Mouse (Mus musculus) forebrain, embryonic 15.5 days (tissue): Measurements from ENCODE around the gene Crebrf. TPM values are rescaled to one million over a fixed set of nuclear protein-coding genes. Genes with fewer than 3 reads are reported as not detected.

Source experiments
- ATAC-seq: fragments of 200-750 bp; cut with Nextera tagmentation; replicated peaks from 2 replicates; pipeline ENCODE4 v1.8.0; 2017; ENCODE audit warnings: mild to moderate bottlenecking, moderate TSS enrichment, moderate library complexity
- H3K27ac ChIP-seq: fragments of 300-500 bp; sonication (generic); replicated peaks from 2 replicates; pipeline ENCODE4 v1.5.1; 2015; ENCODE audit warnings: mild to moderate bottlenecking, inconsistent platforms
- H3K27me3 ChIP-seq: fragments of 300-500 bp; sonication (generic); 2 replicates; pipeline ENCODE4 v1.6.1; 2015; ENCODE audit warnings: inconsistent platforms
- H3K36me3 ChIP-seq: fragments of 300-500 bp; sonication (generic); 2 replicates; pipeline ENCODE4 v1.6.1; 2015; ENCODE audit warnings: mild to moderate bottlenecking, inconsistent platforms
- H3K4me1 ChIP-seq: fragments of 300-500 bp; sonication (generic); 2 replicates; pipeline ENCODE4 v1.6.1; 2015; ENCODE audit warnings: inconsistent platforms
- H3K4me2 ChIP-seq: fragments of 300-500 bp; sonication (generic); replicated peaks from 2 replicates; pipeline ENCODE4 v1.6.1; 2015; ENCODE audit warnings: mild to moderate bottlenecking, inconsistent platforms
- H3K4me3 ChIP-seq: fragments of 300-500 bp; sonication (generic); 2 replicates; pipeline ENCODE4 v1.5.1; 2015; ENCODE audit warnings: mild to moderate bottlenecking, inconsistent platforms
- H3K9ac ChIP-seq: fragments of 300-500 bp; sonication (generic); replicated peaks from 2 replicates; pipeline ENCODE4 v1.6.1; 2015; ENCODE audit warnings: mild to moderate bottlenecking, inconsistent platforms
- H3K9me3 ChIP-seq: fragments of 300-500 bp; sonication (generic); 2 replicates; pipeline ENCODE4 v1.6.1; 2016; ENCODE audit warnings: inconsistent platforms
- WGBS: fragments of 180-500 bp; shearing (Covaris S2); methylation state at CpG from one replicate; pipeline ENCODE4 v1.1.7; 2015; ENCODE audit warnings: mixed read lengths; 5-methylcytosine and 5-hydroxymethylcytosine counted together
- polyA plus RNA-seq: library from polyadenylated mRNA; unstranded; fragments of >200 nt; fragmentation: Nextera tagmentation; extraction: Ambion mirVana; gene quantifications from 2 replicates; pipeline ENCODE4 v1.2.1, GENCODE M21; 2015

The Crebrf gene
- polyA plus RNA-seq, 1 experiment from 2014 or later = 16.8 TPM

DNA sequence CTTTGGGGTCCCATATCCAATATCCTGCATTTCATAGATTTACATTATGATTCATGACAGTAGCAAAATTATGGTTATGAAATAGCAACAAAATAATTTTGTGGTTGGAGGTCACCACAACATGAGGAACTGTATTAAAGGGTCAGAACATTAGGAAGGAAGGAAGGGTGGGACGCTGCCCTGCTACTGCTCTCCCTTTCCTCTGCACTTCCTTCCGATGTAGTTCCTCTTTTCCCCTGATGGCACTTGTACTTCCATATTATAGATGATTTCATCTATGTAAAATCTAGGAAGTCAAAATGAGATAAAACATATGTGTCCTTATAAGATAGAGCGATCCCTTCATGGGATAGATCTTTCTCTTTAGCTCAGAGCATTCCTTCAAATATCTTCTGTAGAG, 34.5 kb downstream of the Crebrf start:
- Histone ChIP-seq H3K4me3 (no peak overlapping the region), H3K4me2 (no peak overlapping the region), H3K4me1 (no peaks in the 10 kb centered on the region), H3K27me3 (no peaks in the 10 kb centered on the region), H3K36me3 (no peaks in the 10 kb centered on the region; the same call in 1 of the 2 replicates), H3K9me3 (no peaks in the 10 kb centered on the region), H3K9ac (no peak overlapping the region), H3K27ac (no peak overlapping the region)
- WGBS = 90% methylated on average over 3 of the region's 3 CpGs
- ATAC-seq = no peak

DNA sequence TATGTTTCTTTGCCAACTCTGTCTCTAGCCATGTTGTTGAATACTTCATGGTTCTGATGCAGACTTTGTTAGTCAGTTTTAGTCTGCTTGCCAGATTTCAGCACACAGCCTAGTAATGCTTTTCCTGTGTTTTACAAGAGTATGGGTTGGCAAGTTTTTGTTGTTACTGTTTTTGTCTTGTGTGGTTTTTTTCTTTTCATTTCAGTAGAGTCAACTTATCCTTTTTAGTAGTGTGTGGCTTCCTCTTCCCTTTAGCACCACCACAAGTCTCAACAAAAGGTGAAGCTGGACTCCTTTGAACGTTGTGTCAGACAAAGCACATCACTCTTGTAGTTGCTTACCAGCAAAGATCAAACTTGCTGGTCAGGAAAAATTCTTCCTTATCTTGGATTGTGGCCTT, 36.8 kb downstream of the Crebrf start:
- H3K27ac ChIP-seq = no peak overlapping the region
- no peaks in the 10 kb centered on the region for H3K27me3 ChIP-seq
- H3K9me3 ChIP-seq = no peaks in the 10 kb centered on the region
- H3K36me3 ChIP-seq = no peaks in the 10 kb centered on the region
- H3K4me3 ChIP-seq = no peak overlapping the region
- 77% methylated on average over 1 of the region's 1 CpGs for WGBS
- H3K4me2 ChIP-seq = no peak overlapping the region
- ATAC-seq = no peak
- no peaks in the 10 kb centered on the region for H3K4me1 ChIP-seq
- H3K9ac ChIP-seq = no peak overlapping the region

DNA sequence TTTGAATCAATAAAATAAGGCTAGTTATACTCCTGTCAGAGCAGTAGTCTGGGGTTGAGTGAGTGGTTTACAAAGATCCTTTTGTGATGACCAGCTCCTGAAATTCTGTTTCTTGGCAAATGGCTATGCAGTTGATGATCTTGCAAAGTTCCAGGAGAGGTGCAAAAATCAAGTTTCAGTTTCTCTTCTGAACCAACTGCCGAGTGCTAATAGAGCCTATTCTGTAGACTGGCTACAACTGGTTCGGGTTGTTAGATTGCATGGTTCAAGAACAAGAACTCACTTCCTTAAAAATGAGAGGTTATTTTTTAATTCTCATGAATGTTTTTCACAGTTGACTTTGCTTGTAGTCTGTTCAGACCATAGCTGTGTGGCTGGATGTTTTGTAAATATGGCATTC, 38.0 kb downstream of the Crebrf start:
- Histone ChIP-seq H3K9me3 (no peaks in the 10 kb centered on the region), H3K9ac (no peak overlapping the region), H3K4me2 (no peak overlapping the region), H3K4me1 (no peaks in the 10 kb centered on the region), H3K27ac (no peak overlapping the region), H3K4me3 (no peak overlapping the region), H3K36me3 (peaks cover 8% of the 10 kb centered on the region; the same call in 1 of the 2 replicates), H3K27me3 (no peaks in the 10 kb centered on the region)
- no peak for ATAC-seq
- WGBS = 89% methylated on average over 2 of the region's 2 CpGs

DNA sequence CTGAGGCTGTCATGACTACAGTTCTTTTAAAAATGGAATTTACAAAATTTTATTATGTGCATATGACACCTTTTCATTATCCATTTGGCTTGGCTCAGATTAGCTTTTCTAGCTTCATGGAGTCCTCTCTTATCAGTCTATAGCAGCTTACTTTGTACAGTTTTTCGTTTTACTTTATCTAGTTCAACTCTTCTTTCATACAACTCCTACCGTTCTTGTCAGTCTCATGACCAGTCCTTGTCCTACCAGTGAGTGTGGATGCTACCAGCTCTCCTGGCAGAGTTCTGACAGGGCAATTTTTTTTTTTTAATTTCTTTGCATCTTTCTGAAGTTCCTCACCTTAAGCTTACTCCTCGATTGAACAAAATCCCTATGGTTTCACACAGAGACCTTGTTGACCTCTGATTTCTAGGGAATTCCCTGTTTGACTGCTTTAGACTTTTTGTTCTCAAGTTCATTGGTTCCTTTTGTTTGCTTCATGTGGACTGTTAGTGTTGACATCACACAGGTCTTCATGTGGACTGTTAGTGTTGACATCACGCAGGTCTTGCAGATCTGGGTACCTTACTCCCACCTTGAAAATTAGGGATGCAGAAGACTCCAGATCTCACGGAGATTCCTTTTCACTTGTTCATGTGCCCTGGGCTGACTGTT, 51.8 kb downstream of the Crebrf start:
- Histone ChIP-seq H3K36me3 (peaks cover 23% of the 10 kb centered on the region), H3K4me3 (no peak overlapping the region), H3K27me3 (no peaks in the 10 kb centered on the region), H3K9me3 (no peaks in the 10 kb centered on the region), H3K27ac (no peak overlapping the region), H3K4me1 (no peaks in the 10 kb centered on the region), H3K9ac (no peak overlapping the region), H3K4me2 (no peak overlapping the region)
- WGBS = 91% methylated on average over 5 of the region's 5 CpGs
- ATAC-seq = no peak

DNA sequence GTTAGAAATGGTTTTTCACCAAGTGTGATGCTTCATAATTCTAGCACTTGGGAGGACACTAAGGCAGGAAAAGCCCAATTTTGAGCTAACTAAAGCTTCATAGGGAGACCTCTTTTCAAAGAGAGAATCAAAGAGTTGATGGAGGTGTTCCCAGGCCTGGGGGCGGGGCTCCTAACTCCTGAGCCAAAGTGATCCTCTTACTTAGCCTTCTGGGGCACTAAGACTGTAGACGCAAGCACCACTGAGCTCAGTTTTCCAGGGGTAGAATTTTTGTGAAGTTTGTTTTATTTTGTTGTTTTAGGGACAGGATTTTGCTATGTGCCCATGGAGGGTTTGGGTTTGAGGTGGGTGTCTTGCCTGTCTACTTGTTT, 52.3 kb downstream of the Crebrf start:
- H3K9ac ChIP-seq = no peak overlapping the region
- H3K4me1 ChIP-seq = no peaks in the 10 kb centered on the region
- no peak for ATAC-seq
- H3K9me3 ChIP-seq = no peaks in the 10 kb centered on the region
- H3K36me3 ChIP-seq = peaks cover 20% of the 10 kb centered on the region
- H3K27me3 ChIP-seq = no peaks in the 10 kb centered on the region
- H3K27ac ChIP-seq = no peak overlapping the region
- H3K4me2 ChIP-seq = no peak overlapping the region
- no peak overlapping the region for H3K4me3 ChIP-seq
- WGBS = 64% methylated on average over 2 of the region's 2 CpGs

DNA sequence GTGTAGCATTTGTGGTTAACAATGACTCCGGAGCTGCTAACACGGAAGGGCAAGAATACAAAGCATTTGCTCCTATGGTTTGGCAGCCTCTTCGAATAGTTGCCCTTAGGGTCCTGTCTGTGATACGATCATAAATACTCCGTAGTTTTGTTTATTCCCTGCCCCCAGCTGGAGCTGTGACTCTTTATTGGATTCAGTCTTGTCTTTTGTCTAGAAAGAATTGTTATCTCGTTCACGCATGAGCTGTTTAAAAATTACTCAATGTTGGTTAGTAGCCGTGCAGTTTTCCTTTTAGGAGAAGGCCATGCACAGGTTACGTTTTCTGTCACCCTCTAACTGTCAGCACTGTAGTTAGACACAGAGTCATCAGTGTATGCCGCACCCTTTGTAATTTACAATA, 60.8 kb downstream of the Crebrf start:
- Histone ChIP-seq H3K4me1 (0 out of 2 replicates have a peak, but pooled peaks cover 3% of the 10 kb centered on the region), H3K9me3 (no peaks in the 10 kb centered on the region), H3K27me3 (no peaks in the 10 kb centered on the region), H3K27ac (no peak overlapping the region), H3K9ac (no peak overlapping the region), H3K4me2 (no peak overlapping the region), H3K4me3 (no peak overlapping the region), H3K36me3 (no peaks in the 10 kb centered on the region; the same call in 1 of the 2 replicates)
- 46% methylated on average over 10 of the region's 10 CpGs for WGBS
- ATAC-seq = no peak

DNA sequence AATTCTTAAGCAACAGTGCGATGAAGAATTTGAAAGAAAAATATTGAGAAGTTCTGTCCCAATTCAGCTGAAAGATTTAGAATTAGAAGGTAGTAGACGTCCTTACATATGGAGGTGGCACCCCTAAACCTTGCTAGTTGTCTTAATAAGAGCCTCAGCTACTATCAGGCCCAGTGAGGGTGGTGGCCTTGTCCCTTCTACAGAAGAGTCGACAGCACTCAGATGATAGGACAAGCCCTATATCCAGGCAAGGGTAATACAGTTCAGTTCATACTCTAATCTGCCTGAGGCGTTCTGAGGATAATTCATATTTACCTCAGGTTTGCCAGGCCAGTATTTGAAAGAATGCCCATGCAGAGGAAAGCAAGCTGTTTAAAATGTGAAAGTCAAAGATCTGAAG, 62.6 kb downstream of the Crebrf start:
- WGBS = 92% methylated on average over 4 of the region's 4 CpGs
- no peak for ATAC-seq
- no peak overlapping the region for H3K4me2 ChIP-seq

DNA sequence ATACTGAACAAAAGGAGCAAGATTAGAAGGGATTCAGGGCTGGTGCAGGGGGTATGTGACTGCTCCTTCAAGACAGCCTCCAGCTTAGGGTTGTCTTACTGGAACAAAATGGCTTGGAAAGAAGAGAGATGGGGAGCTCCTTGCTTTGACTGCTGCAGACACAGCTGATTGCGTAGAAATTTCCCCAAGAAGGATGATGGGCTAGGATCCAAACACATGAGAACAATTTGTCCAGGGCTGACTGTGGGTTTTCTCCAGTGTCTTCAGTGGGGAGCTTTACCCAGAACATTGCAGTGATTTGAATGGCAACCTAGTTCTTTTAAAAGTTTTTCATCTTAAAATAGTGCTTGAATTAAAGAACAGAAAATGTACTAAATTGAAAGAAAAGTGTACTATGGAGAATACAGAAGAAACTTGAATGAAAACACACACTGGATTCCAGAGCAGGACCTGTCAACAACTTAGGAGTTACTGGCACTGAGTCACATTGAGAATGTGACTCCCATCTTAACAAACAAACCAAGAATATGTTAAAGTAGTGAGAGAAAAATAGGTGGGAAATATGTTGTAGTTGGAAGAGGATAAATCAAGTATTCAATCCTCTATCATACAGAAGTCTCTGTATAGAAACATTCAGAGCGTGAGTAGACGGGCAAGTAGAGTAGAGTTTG, 63.1 kb downstream of the Crebrf start:
- WGBS = 95% methylated on average over 3 of the region's 3 CpGs
- H3K36me3 ChIP-seq = peaks cover 4% of the 10 kb centered on the region; the same call in 1 of the 2 replicates
- ATAC-seq = no peak
- no peak overlapping the region for H3K27ac ChIP-seq
- H3K9ac ChIP-seq = no peak overlapping the region
- peaks cover 12% of the 10 kb centered on the region for H3K4me1 ChIP-seq
- H3K4me2 ChIP-seq = no peak overlapping the region
- no peaks in the 10 kb centered on the region for H3K27me3 ChIP-seq
- no peak overlapping the region for H3K4me3 ChIP-seq
- no peaks in the 10 kb centered on the region for H3K9me3 ChIP-seq

More for the DNA sequence above, 62.6 kb downstream of the Crebrf start:
- Histone ChIP-seq H3K9me3 (no peaks in the 10 kb centered on the region), H3K36me3 (no peaks in the 10 kb centered on the region; the same call in 1 of the 2 replicates), H3K9ac (no peak overlapping the region), H3K4me1 (peaks cover 12% of the 10 kb centered on the region), H3K4me3 (no peak overlapping the region), H3K27me3 (no peaks in the 10 kb centered on the region), H3K27ac (no peak overlapping the region)

GRCm38 (mm10) chr17:26779471-26779870, 64.0 kb downstream of the Crebrf start:
- Histone ChIP-seq H3K4me3 (no peak overlapping the region), H3K36me3 (peaks cover 13% of the 10 kb centered on the region), H3K4me1 (peaks cover 12% of the 10 kb centered on the region), H3K9ac (no peak overlapping the region), H3K27me3 (no peaks in the 10 kb centered on the region), H3K4me2 (no peak overlapping the region), H3K27ac (no peak overlapping the region), H3K9me3 (no peaks in the 10 kb centered on the region)
- ATAC-seq = no peak
- WGBS = 90% methylated on average over 2 of the region's 2 CpGs

DNA sequence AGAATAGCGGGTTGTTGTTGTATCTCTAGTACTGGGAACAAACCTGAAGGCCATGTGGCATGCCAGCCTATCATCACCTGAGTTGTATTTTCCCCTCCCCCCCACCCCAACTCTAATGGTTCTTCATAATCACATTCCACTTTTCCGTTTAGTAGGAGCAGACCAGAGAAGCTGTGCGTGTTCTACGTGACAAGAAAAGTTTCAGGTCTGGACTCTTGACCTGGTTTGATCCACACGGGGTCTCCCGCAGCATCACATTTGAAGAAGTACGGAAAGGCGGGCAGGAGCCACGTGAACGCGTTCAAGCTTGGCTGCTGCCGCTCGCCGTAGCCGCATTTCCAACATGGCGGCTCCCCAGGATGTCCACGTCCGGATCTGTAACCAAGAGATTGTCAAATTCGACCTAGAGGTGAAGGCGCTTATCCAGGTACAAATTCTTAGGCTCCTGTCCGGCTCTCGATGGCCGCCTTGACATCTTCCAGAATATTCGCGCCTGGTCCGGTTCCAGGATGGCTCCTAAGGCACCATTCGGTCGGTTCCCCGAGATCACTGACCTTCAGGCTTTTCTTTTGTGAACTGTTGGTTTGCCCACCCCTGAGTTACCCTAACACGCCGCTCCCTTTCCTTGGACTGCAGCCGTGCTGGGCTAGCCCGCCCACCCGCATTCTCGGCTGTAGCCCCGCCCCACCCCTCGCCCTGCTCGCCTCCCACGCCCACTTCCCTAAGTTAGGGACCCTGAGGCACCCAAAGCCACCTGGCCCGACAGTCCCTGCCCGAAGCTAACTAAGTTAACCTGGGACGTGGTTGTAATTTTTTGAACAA, 65.5 kb downstream of the Crebrf start, which contains the start of gene Bnip1:
Gene Bnip1 (plus strand): TSS at position 317 of the 822 bp plus-strand sequence.
- Histone ChIP-seq H3K27ac (peak within 1 kb of the TSS; percentile 60; the same call in 1 of the 2 replicates), H3K9me3 (no peaks in the 10 kb centered on the region), H3K27me3 (no peaks in the 10 kb centered on the region), H3K9ac (peak within 1 kb of the TSS; percentile 79), H3K36me3 (peaks cover 23% of the 10 kb centered on the region), H3K4me2 (peak within 1 kb of the TSS; percentile 77), H3K4me1 (peaks cover 12% of the 10 kb centered on the region), H3K4me3 (peak within 1 kb of the TSS; percentile 67)
- ATAC-seq = peak; percentile 83
- under 1% methylated on average over 42 of the region's 42 CpGs for WGBS

DNA sequence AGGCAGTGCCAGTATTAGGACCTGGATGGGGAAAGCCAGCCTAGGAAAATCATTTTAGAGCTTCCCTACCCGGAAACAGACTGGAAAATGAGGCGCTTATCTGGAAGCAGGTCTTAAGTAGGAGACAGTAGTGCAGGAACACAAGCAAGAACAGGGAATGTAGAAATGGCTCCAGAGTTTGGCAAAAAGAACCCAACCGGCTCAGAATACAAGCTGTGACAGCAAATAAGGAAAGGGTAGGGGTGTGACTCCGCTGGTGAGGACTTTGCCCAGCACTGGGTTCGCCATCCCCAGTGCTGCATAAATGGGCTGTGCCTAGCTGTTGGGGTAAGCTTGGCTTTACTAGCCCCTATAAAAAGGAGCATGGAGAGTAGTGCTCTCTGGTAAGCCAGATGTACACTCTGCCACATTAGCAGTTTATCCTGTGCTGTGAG, 66.2 kb downstream of the Crebrf start:
- Histone ChIP-seq H3K9ac (peak overlapping the region; percentile 79), H3K9me3 (no peaks in the 10 kb centered on the region), H3K27ac (peak overlapping the region; percentile 60; the same call in 1 of the 2 replicates), H3K36me3 (peaks cover 29% of the 10 kb centered on the region), H3K27me3 (no peaks in the 10 kb centered on the region), H3K4me2 (peak overlapping the region; percentile 77), H3K4me1 (peaks cover 12% of the 10 kb centered on the region), H3K4me3 (peak overlapping the region; percentile 67)
- ATAC-seq = no peak
- WGBS = 21% methylated on average over 5 of the region's 5 CpGs

- peaks cover 12% of the 10 kb centered on the region for H3K4me1 ChIP-seq
- no peaks in the 10 kb centered on the region for H3K27me3 ChIP-seq
- H3K4me3 ChIP-seq = no peak overlapping the region
- 97% methylated on average over 8 of the region's 8 CpGs for WGBS
- no peak overlapping the region for H3K27ac ChIP-seq
- no peaks in the 10 kb centered on the region for H3K9me3 ChIP-seq
- H3K9ac ChIP-seq = no peak overlapping the region
- no peak overlapping the region for H3K4me2 ChIP-seq
- peaks cover 51% of the 10 kb centered on the region for H3K36me3 ChIP-seq
- ATAC-seq = no peak
Measured at GRCm38 (mm10) chr17:26784525-26784924, 69.1 kb downstream of the Crebrf start.
